Mouse (Mus musculus): ENCODE measurements around the gene Pnma1.

DNA sequence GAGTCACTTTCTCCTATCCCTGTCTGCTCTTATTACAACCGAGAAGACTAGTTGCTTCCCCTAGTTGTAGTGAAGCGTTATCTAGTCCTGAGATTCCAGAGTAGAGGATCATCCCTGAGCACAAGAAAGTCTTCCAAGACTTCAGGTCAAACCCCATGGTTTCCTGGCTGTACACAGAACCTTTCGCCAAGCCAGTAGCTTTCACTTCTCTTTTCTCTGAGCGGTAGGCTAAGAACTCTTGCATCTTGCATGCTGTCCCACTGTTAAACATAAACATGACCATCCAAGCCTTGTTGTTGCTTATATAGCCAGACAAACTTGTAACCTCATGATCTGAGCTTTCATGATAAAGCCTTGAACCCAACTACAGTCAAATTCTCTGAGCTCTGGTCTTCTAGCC lies 37.5 kb downstream of the Pnma1 start:
- TF ChIP-seq GATA1 (IDR thresholded peaks at IDR 0.05; ENCODE audit: borderline replicate concordance, low read length) = no peak
- no peak for TF ChIP-seq FLI1 (IDR thresholded peaks at IDR 0.05; ENCODE audit: low read length)

Data from megakaryocyte, embryonic 14.5 days (primary cell).